Mouse (Mus musculus) layer of hippocampus, adult 8-10 months (tissue): ENCODE data around the gene Ifit3b. TPM values are rescaled to one million over a fixed set of nuclear protein-coding genes. Genes with fewer than 3 reads are reported as not detected.
"Not testable (repeated sequence)": the region's sequence is repeated elsewhere in the genome, so short reads cannot be mapped to it uniquely, and the experiment has no call there.

Source experiments
- DNase-seq, 2 experiments: peaks; one replicate each; pipeline ENCODE4 v3.0.0; 2022; ENCODE audit warnings: low spot score in 2 of 2
- total RNA-seq, 4 experiments: library from RNA; stranded (reverse); gene quantifications; 2 replicates each; pipeline ENCODE4 v1.2.4; 2022

Ifit3b gene
- total RNA-seq, result 1 to 10 TPM; 2.5 to 8.8 (median 4.8) TPM

GRCm38 (mm10) chr19:34607237-34608051 lies at the start of gene Ifit3b:
Ifit3b (plus strand) TSS chr19:34607970.
- DNase-seq, result not testable (repeated sequence)

GRCm38 (mm10) chr19:34562556-34562955 lies 45.2 kb upstream of the Ifit3b start:
- no peak for DNase-seq

- no peak for DNase-seq
Observed at GRCm38 (mm10) chr19:34566178-34566784, 41.5 kb upstream of the Ifit3b start.

GRCm38 (mm10) chr19:34568988-34569895 lies 38.5 kb upstream of the Ifit3b start:
- DNase-seq, result no peak

- DNase-seq, result no peak
Observed at GRCm38 (mm10) chr19:34569896-34570476, 37.8 kb upstream of the Ifit3b start.

- DNase-seq, result no peak
Observed at GRCm38 (mm10) chr19:34571080-34571479, 36.7 kb upstream of the Ifit3b start.

- DNase-seq, result no peak
Observed at GRCm38 (mm10) chr19:34573650-34574049, 34.1 kb upstream of the Ifit3b start.

- DNase-seq, result no peak
Observed at GRCm38 (mm10) chr19:34577121-34577520, 30.6 kb upstream of the Ifit3b start.

- not testable (repeated sequence) for DNase-seq
Observed at GRCm38 (mm10) chr19:34582696-34583095, 25.1 kb upstream of the Ifit3b start.

GRCm38 (mm10) chr19:34583126-34583766 lies 24.5 kb upstream of the Ifit3b start, which contains the start of gene Ifit3:
Ifit3 (plus strand) TSS chr19:34583531.
- not testable (repeated sequence) for DNase-seq

- not testable (repeated sequence) for DNase-seq
Observed at GRCm38 (mm10) chr19:34585740-34586458, 21.9 kb upstream of the Ifit3b start.

GRCm38 (mm10) chr19:34587898-34588692 lies 19.7 kb upstream of the Ifit3b start:
- DNase-seq, result not testable (repeated sequence)

- no peak for DNase-seq
Observed at GRCm38 (mm10) chr19:34588959-34589358, 18.8 kb upstream of the Ifit3b start.

- no peak for DNase-seq
Observed at GRCm38 (mm10) chr19:34593456-34593855, 14.3 kb upstream of the Ifit3b start.

GRCm38 (mm10) chr19:34594523-34594922 lies 13.2 kb upstream of the Ifit3b start:
- DNase-seq, result not testable (repeated sequence)

- DNase-seq, result no peak
Observed at GRCm38 (mm10) chr19:34596811-34597210, 11.0 kb upstream of the Ifit3b start.

GRCm38 (mm10) chr19:34598341-34598740 lies 9.4 kb upstream of the Ifit3b start:
- peak; percentile 38 to 55 for DNase-seq

- not testable (repeated sequence) for DNase-seq
Observed at GRCm38 (mm10) chr19:34599250-34599649, 8.5 kb upstream of the Ifit3b start.

- DNase-seq, result not testable (repeated sequence)
Observed at GRCm38 (mm10) chr19:34601888-34602287, 5.9 kb upstream of the Ifit3b start, which contains the start of gene Ifit1bl1. Ifit1bl1 (minus strand) TSS chr19:34601956.
